Mouse (Mus musculus) limb, embryonic 11.5 days (tissue): Measurements from ENCODE around the gene Celf3. TPM values are rescaled to one million over a fixed set of nuclear protein-coding genes. Genes with fewer than 3 reads are reported as not detected.

ENCODE experiments used
- ATAC-seq: fragments of 200-750 bp; cut with Nextera tagmentation; 2 replicates; pipeline ENCODE4 v1.8.0; 2017; ENCODE audit warnings: low read depth; ENCODE audit not compliant: insufficient number of reproducible peaks, low FRiP score, low TSS enrichment
- DNase-seq: peaks from one replicate; pipeline ENCODE4 v3.0.0-alpha.2; 2015; ENCODE audit warnings: low spot score
- H3K27ac ChIP-seq: fragments of 300-500 bp; sonication (generic); replicated peaks from 2 replicates; pipeline ENCODE4 v1.5.1; 2014; ENCODE audit warnings: low read depth, mild to moderate bottlenecking, low read length
- H3K27me3 ChIP-seq: fragments of 300-500 bp; sonication (generic); 2 replicates; pipeline ENCODE4 v1.6.1; 2014; ENCODE audit warnings: mild to moderate bottlenecking, low read length, mixed read lengths; ENCODE audit not compliant: control insufficient read depth, insufficient read depth
- H3K36me3 ChIP-seq: fragments of 300-500 bp; sonication (generic); 2 replicates; pipeline ENCODE4 v1.6.1; 2014; ENCODE audit warnings: mild to moderate bottlenecking, low read length, moderate library complexity, mixed read lengths; ENCODE audit not compliant: control insufficient read depth, insufficient read depth
- H3K4me1 ChIP-seq: fragments of 300-500 bp; sonication (generic); 2 replicates; pipeline ENCODE4 v1.6.1; 2014; ENCODE audit warnings: low read length, mixed read lengths; ENCODE audit not compliant: control insufficient read depth, insufficient read depth
- H3K4me2 ChIP-seq: fragments of 300-500 bp; sonication (generic); 2 replicates; pipeline ENCODE4 v1.6.1; 2014; ENCODE audit warnings: low read depth, mild to moderate bottlenecking, moderate library complexity; ENCODE audit not compliant: severe bottlenecking
- H3K4me3 ChIP-seq: fragments of 300-500 bp; sonication (generic); 2 replicates; pipeline ENCODE4 v1.5.1; 2014; ENCODE audit warnings: low read depth, low read length
- H3K9ac ChIP-seq: fragments of 300-500 bp; sonication (generic); 2 replicates; pipeline ENCODE4 v1.6.1; 2014; ENCODE audit warnings: mild to moderate bottlenecking, low read length
- H3K9me3 ChIP-seq: fragments of 300-500 bp; sonication (generic); 2 replicates; pipeline ENCODE4 v1.6.1; 2016; ENCODE audit warnings: low read length; ENCODE audit not compliant: control insufficient read depth
- WGBS: fragments of 180-500 bp; shearing (Covaris S2); extraction: QIAGEN DNeasy Blood & Tissue Kit; methylation state at CpG from one replicate; pipeline ENCODE4 v1.1.7; 2014; 5-methylcytosine and 5-hydroxymethylcytosine counted together
- polyA plus RNA-seq: library from polyadenylated mRNA; unstranded; fragments of >200 nt; fragmentation: Nextera tagmentation; extraction: Ambion mirVana; gene quantifications from 2 replicates; pipeline ENCODE4 v1.2.1, GENCODE M21; 2014

Gene Celf3
- polyA plus RNA-seq, 1 experiment from 2014 or later, result 0.68 TPM

GRCm38 (mm10) chr3:94482764-94483385 is 4.8 kb downstream of the Celf3 start:
- Histone ChIP-seq H3K4me1 (peaks cover 9% of the 10 kb centered on the region; the same call in 1 of the 2 replicates), H3K9me3 (no peaks in the 10 kb centered on the region), H3K4me3 (no peak overlapping the region), H3K9ac (no peak overlapping the region), H3K4me2 (no peak overlapping the region), H3K27ac (no peak overlapping the region), H3K36me3 (no peaks in the 10 kb centered on the region), H3K27me3 (peaks cover 8% of the 10 kb centered on the region; the same call in 1 of the 2 replicates)
- ATAC-seq (no peak), DNase-seq (no peak)
- 86% methylated on average over 17 of the region's 17 CpGs for WGBS

DNA sequence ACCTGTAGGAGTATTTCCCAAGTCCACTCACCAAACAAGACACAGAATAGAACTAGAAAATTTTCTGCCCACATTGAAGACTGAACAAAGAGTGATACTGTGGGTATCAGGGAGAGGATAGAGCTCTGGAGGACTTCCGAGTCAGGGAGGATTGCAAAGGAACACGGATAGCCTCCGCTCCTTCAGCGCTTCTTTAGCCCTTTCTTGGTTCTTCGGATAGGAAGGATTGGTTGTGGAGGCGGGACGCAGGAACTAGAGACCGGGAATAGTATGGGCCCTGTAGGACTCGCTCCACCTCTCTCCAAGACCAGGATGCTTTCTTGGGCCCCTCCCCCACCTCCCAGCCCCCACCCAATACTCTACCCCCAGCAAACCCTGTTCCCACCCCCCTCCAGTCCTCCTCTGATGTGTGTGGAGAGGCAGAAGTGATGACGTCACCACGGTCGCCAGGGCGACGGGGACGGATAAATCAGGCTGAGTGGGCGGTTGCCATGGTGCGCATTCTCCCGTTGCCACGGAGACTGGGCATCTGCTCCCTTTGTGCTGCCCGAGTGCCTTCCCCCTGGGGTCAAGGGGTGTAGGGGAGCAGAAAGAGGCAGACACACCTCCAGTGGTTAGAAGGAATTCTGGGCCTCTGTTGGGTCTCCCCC is 5.8 kb downstream of the Celf3 start:
- no peaks in the 10 kb centered on the region for H3K9me3 ChIP-seq
- ATAC-seq (peak; percentile 69), DNase-seq (peak; percentile 80)
- no peaks in the 10 kb centered on the region for H3K36me3 ChIP-seq
- peaks cover 6% of the 10 kb centered on the region; the same call in 1 of the 2 replicates for H3K27me3 ChIP-seq
- H3K9ac ChIP-seq, result no peak overlapping the region
- peaks cover 9% of the 10 kb centered on the region; the same call in 1 of the 2 replicates for H3K4me1 ChIP-seq
- H3K4me2 ChIP-seq, result peak overlapping the region; percentile 27; the same call in 1 of the 2 replicates
- H3K4me3 ChIP-seq, result no peak overlapping the region
- no peak overlapping the region for H3K27ac ChIP-seq
- 22% methylated on average over 20 of the region's 20 CpGs for WGBS

DNA sequence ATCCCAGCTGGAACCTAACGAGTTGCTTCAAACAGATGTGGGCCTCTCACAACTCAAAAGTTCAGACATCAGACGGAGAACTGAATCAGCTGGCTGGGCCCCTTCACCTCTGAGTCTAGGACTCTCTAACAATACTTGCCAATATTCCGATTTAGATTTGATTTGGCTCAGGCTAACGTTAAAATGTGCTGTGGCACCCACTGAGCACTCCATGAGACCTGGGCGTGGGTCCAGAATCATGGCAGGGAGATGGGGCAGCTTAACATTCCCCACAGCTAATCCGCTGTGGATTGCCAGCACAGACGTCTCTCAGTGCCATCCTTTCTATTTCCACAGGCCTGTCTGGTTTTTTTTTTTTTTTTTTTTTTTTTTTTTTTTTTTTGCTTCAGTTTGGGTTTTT is 7.8 kb downstream of the Celf3 start:
- Histone ChIP-seq H3K27ac (no peak overlapping the region), H3K36me3 (no peaks in the 10 kb centered on the region; the same call in 1 of the 2 replicates), H3K9ac (no peak overlapping the region), H3K9me3 (no peaks in the 10 kb centered on the region), H3K4me2 (no peak overlapping the region), H3K27me3 (no peaks in the 10 kb centered on the region), H3K4me1 (0 out of 2 replicates have a peak, but pooled peaks cover 5% of the 10 kb centered on the region), H3K4me3 (no peak overlapping the region)
- no peak for DNase-seq
- WGBS, result 71% methylated on average over 7 of the region's 7 CpGs
- no peak for ATAC-seq

- Histone ChIP-seq H3K4me2 (no peak overlapping the region), H3K9ac (no peak overlapping the region), H3K27ac (no peak overlapping the region), H3K4me3 (no peak overlapping the region), H3K4me1 (0 out of 2 replicates have a peak, but pooled peaks cover 5% of the 10 kb centered on the region), H3K9me3 (no peaks in the 10 kb centered on the region), H3K36me3 (no peaks in the 10 kb centered on the region; the same call in 1 of the 2 replicates), H3K27me3 (no peaks in the 10 kb centered on the region)
- ATAC-seq (no peak), DNase-seq (no peak)
- WGBS, result 83% methylated on average over 6 of the region's 6 CpGs
Observed at GRCm38 (mm10) chr3:94487581-94487980, 9.5 kb downstream of the Celf3 start.

DNA sequence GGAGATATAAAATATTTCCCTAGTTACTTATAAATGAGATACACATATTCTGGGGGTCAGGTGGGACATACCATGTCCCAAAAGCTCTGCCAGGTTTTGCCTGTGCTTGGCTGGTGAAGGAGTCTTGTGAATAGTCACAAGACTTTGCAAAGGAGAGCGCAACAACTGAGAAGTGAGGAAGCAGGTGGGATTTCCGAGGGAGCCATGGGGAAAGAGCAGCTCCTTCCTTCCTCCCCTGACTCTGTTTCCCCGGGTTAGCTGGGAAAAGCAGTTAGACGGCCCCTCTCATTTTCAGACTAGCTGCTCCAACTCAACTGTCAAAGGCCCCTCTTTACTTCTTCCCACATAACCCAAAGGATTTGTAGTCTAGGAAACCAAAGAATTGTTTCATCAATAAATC is 19.1 kb downstream of the Celf3 start:
- Histone ChIP-seq H3K4me3 (no peak overlapping the region), H3K9me3 (no peaks in the 10 kb centered on the region), H3K4me1 (no peaks in the 10 kb centered on the region), H3K4me2 (no peak overlapping the region), H3K27ac (no peak overlapping the region), H3K36me3 (no peaks in the 10 kb centered on the region), H3K27me3 (no peaks in the 10 kb centered on the region), H3K9ac (no peak overlapping the region)
- no peak for ATAC-seq
- 75% methylated on average over 4 of the region's 4 CpGs for WGBS
- DNase-seq, result no peak

- Histone ChIP-seq H3K4me1 (no peaks in the 10 kb centered on the region), H3K9ac (no peak overlapping the region), H3K27me3 (no peaks in the 10 kb centered on the region), H3K4me3 (no peak overlapping the region), H3K9me3 (no peaks in the 10 kb centered on the region), H3K36me3 (no peaks in the 10 kb centered on the region; the same call in 1 of the 2 replicates), H3K27ac (no peak overlapping the region), H3K4me2 (no peak overlapping the region)
- no peak for DNase-seq
- 82% methylated on average over 3 of the region's 3 CpGs for WGBS
- no peak for ATAC-seq
Observed at GRCm38 (mm10) chr3:94502243-94502642, 24.1 kb downstream of the Celf3 start.

GRCm38 (mm10) chr3:94506664-94507063 is 28.6 kb downstream of the Celf3 start:
- ATAC-seq (no peak), DNase-seq (no peak)
- no peak overlapping the region for H3K4me2 ChIP-seq
- H3K36me3 ChIP-seq, result peaks cover 2% of the 10 kb centered on the region; the same call in 1 of the 2 replicates
- H3K27ac ChIP-seq, result no peak overlapping the region
- no peak overlapping the region for H3K4me3 ChIP-seq
- H3K9me3 ChIP-seq, result no peaks in the 10 kb centered on the region
- no peaks in the 10 kb centered on the region for H3K4me1 ChIP-seq
- H3K27me3 ChIP-seq, result no peaks in the 10 kb centered on the region
- 92% methylated on average over 1 of the region's 1 CpGs for WGBS
- no peak overlapping the region for H3K9ac ChIP-seq

- WGBS, result 68% methylated on average over 2 of the region's 2 CpGs
- H3K4me3 ChIP-seq, result no peak overlapping the region
Observed at GRCm38 (mm10) chr3:94526731-94527130, 48.6 kb downstream of the Celf3 start.

More at GRCm38 (mm10) chr3:94526731-94527130, 48.6 kb downstream of the Celf3 start:
- Histone ChIP-seq H3K9ac (no peak overlapping the region), H3K36me3 (peaks cover 2% of the 10 kb centered on the region; the same call in 1 of the 2 replicates), H3K27ac (no peak overlapping the region), H3K4me2 (no peak overlapping the region), H3K9me3 (no peaks in the 10 kb centered on the region), H3K4me1 (no peaks in the 10 kb centered on the region), H3K27me3 (no peaks in the 10 kb centered on the region)
- ATAC-seq (no peak), DNase-seq (no peak)
